Mouse (Mus musculus) heart, adult 18-20 months (tissue): ENCODE results near the gene Frmpd1. TPM values are rescaled to one million over a fixed set of nuclear protein-coding genes. Genes with fewer than 3 reads are reported as not detected.

Experiments used
- DNase-seq, 2 experiments: peaks; one replicate each; pipeline ENCODE4 v3.0.0; 2021 to 2022; ENCODE audit warnings: mixed read lengths in 1 of 2
- long read RNA-seq, 2 experiments: library from polyadenylated mRNA; stranded (forward); transcript quantifications; one replicate each; pipeline ENCODE4 v2.0.0; 2021
- total RNA-seq, 2 experiments: library from RNA; stranded (reverse); gene quantifications; 2 replicates each; pipeline ENCODE4 v1.2.3; 2021

Gene Frmpd1
- under 1 TPM; 0.30 to 0.33 TPM for total RNA-seq
- long read RNA-seq, experiment 1, result 0 reads
- long read RNA-seq, experiment 2, result 0 reads

- DNase-seq, result peak; percentile 47 to 49
Measured at GRCm38 (mm10) chr4:45184521-45185330, at the start of gene Frmpd1. TSS of gene Frmpd1 (plus strand) at chr4:45184875.

- DNase-seq, result no peak
Measured at GRCm38 (mm10) chr4:45137636-45138035, 47.0 kb upstream of the Frmpd1 start.

- DNase-seq, result peak; percentile 13 to 14
Measured at GRCm38 (mm10) chr4:45141835-45142234, 42.8 kb upstream of the Frmpd1 start.

- peak; percentile 6 to 7 for DNase-seq
Measured at GRCm38 (mm10) chr4:45142411-45142810, 42.3 kb upstream of the Frmpd1 start.

GRCm38 (mm10) chr4:45143005-45143404, 41.7 kb upstream of the Frmpd1 start:
- DNase-seq, result no peak

- DNase-seq, result no peak
Measured at GRCm38 (mm10) chr4:45156433-45156832, 28.2 kb upstream of the Frmpd1 start.

GRCm38 (mm10) chr4:45158608-45159007, 26.1 kb upstream of the Frmpd1 start:
- no peak for DNase-seq

- DNase-seq, result no peak
Measured at GRCm38 (mm10) chr4:45160773-45161172, 23.9 kb upstream of the Frmpd1 start.

- DNase-seq, result peak in 1 of 2 experiments; percentile 10
Measured at GRCm38 (mm10) chr4:45163711-45164110, 21.0 kb upstream of the Frmpd1 start.

- DNase-seq, result no peak
Measured at GRCm38 (mm10) chr4:45165477-45165876, 19.2 kb upstream of the Frmpd1 start.

GRCm38 (mm10) chr4:45165955-45166354, 18.7 kb upstream of the Frmpd1 start:
- DNase-seq, result no peak

- no peak for DNase-seq
Measured at GRCm38 (mm10) chr4:45171340-45171739, 13.3 kb upstream of the Frmpd1 start.

GRCm38 (mm10) chr4:45183818-45184520, 706 bp upstream of the Frmpd1 start:
- peak in 1 of 2 experiments; percentile 16 for DNase-seq

- no peak for DNase-seq
Measured at GRCm38 (mm10) chr4:45185331-45185669, 625 bp downstream of the Frmpd1 start.

- DNase-seq, result no peak
Measured at GRCm38 (mm10) chr4:45198296-45198695, 13.6 kb downstream of the Frmpd1 start.

- DNase-seq, result no peak
Measured at GRCm38 (mm10) chr4:45203283-45203682, 18.6 kb downstream of the Frmpd1 start.

- DNase-seq, result no peak
Measured at GRCm38 (mm10) chr4:45207444-45207843, 22.8 kb downstream of the Frmpd1 start.

GRCm38 (mm10) chr4:45208832-45209363, 24.2 kb downstream of the Frmpd1 start:
- no peak for DNase-seq

- DNase-seq, result no peak
Measured at GRCm38 (mm10) chr4:45212342-45213063, 27.8 kb downstream of the Frmpd1 start.

GRCm38 (mm10) chr4:45219946-45220345, 35.3 kb downstream of the Frmpd1 start:
- DNase-seq, result no peak

- DNase-seq, result no peak
Measured at GRCm38 (mm10) chr4:45222395-45222794, 37.7 kb downstream of the Frmpd1 start.

- no peak for DNase-seq
Measured at GRCm38 (mm10) chr4:45230263-45230662, 45.6 kb downstream of the Frmpd1 start.

- DNase-seq, result no peak
Measured at GRCm38 (mm10) chr4:45238260-45238659, 53.6 kb downstream of the Frmpd1 start.
